Mouse (Mus musculus): ENCODE measurements at regions not wholly inside any gene's neighbourhood (a gene's known extent, or its start where the extent isn't known, plus 50 kb on each side); places are given as distances from the start of the nearest gene placed in this dataset.
A peak's percentile ranks its signal among the peaks of the same experiment; 100 is the strongest.

DNA sequence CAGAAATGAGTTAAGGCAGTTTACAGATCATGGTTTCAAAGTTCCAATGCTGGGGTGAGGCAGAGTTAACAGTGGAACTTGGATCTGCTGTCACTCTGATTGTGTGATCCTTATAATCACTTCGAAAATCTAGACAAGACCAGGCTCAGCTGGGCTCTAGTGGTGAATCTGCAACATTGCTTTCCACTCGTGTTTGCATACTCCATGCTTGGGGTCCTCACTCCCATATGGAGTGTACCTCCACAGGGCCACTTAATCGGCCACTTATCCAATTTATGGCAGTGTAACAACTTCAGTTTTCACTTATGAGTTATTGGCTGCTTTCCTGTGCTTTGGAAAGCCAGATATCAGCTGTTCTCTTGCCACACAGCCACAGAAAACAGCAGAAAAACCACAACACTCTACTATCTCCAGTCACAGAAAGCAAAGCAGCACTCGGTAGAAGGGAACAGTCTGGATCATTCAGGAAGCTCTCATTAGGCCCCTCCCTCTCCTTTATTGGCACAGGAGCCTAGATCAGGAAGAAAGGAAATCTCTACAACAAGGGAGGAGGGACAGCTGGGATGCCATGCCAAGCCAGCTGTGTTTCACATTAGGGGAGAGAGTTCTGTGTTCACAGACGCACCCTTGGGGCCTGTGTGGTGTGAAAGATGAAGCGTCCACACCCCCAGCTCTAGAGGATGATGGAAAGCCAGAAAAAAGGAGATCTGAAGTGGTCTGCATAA is 252.5 kb downstream of the Slc4a3 start:
- Histone ChIP-seq H3K27ac (ENCODE audit: low read depth) (no peak overlapping the region), H3K9me3 (replicated peaks; ENCODE audit: control insufficient read depth, low read length) (no peaks in the 10 kb centered on the region), H3K27me3 (ENCODE audit: control insufficient read depth, insufficient read depth, low read length) (no peaks in the 10 kb centered on the region), H3K4me3 (ENCODE audit: low read depth, low read length) (no peak overlapping the region), H3K4me2 (ENCODE audit: low read depth, low read length) (no peak overlapping the region), H3K4me1 (ENCODE audit: control insufficient read depth, insufficient read depth) (no peaks in the 10 kb centered on the region), H3K9ac (replicated peaks; ENCODE audit: low read depth, low read length) (no peak overlapping the region), H3K36me3 (replicated peaks; ENCODE audit: control insufficient read depth, insufficient read depth, low read length) (no peaks in the 10 kb centered on the region)
- ATAC-seq (ENCODE audit: insufficient read depth, low read depth) (peak; percentile 51; the same call in 1 of the 2 replicates), DNase-seq (ENCODE audit: low spot score) (no peak)
- TF ChIP-seq CTCF (IDR thresholded peaks at IDR 0.05; ENCODE audit: low read depth) (no peak), EP300 (IDR thresholded peaks at IDR 0.05; ENCODE audit: low read depth) (no peak)
- 58% methylated on average over 6 of the region's 6 CpGs for WGBS

DNA sequence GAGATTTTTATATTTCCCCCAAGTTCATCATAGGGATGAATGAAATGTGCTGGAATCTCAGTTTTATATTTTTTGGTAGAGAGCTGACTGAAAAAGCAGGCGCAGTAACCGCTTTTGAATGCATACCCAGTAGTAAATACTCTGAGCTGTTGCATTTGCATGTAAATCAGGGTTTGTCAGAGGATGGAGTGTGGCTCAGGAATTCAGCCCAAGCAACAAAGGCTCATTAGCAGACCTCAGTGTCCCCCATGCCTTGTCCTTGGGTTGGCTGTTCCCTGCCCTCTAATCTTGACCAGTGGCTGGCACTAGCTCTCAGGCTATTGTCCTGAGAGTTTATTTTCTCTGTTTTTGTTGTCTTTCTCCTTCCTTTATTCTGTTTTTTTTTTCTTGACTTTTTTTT is 258.4 kb downstream of the Slc4a3 start:
- WGBS = 78% methylated on average over 2 of the region's 2 CpGs
- Histone ChIP-seq H3K36me3 (replicated peaks; ENCODE audit: control insufficient read depth, insufficient read depth, low read length) (no peaks in the 10 kb centered on the region), H3K9ac (replicated peaks; ENCODE audit: low read depth, low read length) (no peak overlapping the region), H3K4me1 (ENCODE audit: control insufficient read depth, insufficient read depth) (no peaks in the 10 kb centered on the region), H3K4me3 (ENCODE audit: low read depth, low read length) (no peak overlapping the region), H3K27ac (ENCODE audit: low read depth) (no peak overlapping the region), H3K4me2 (ENCODE audit: low read depth, low read length) (no peak overlapping the region), H3K27me3 (ENCODE audit: control insufficient read depth, insufficient read depth, low read length) (no peaks in the 10 kb centered on the region), H3K9me3 (replicated peaks; ENCODE audit: control insufficient read depth, low read length) (no peaks in the 10 kb centered on the region)
- DNase-seq (ENCODE audit: low spot score) (no peak), ATAC-seq (ENCODE audit: insufficient read depth, low read depth) (no peak)
- no peak for TF ChIP-seq EP300 (IDR thresholded peaks at IDR 0.05; ENCODE audit: low read depth)
- TF ChIP-seq CTCF (IDR thresholded peaks at IDR 0.05; ENCODE audit: low read depth) = no peak

DNA sequence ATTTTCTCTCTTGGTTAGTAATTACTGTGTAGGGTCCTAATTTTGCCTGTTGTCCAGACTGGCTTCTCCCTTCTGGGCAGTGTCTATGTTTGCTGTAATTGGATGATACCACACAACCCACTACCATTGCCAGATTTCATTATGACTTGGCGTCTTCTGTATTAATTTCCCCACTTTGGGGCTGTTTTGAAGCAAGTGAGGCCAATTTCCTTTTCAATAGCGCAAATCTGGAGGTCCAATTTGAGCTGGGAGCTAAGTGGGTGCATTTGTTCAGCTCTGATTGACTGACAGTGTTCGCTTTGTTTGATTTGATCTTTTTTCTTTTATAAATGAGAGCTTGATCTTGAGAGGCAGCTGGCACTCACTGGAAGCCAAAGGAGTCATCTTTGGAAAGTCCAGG is 266.4 kb downstream of the Slc4a3 start:
- no peak for ATAC-seq (ENCODE audit: insufficient read depth, low read depth)
- WGBS = 80% methylated on average over 3 of the region's 3 CpGs
- no peaks in the 10 kb centered on the region for H3K4me1 ChIP-seq (ENCODE audit: control insufficient read depth, insufficient read depth)
- H3K36me3 ChIP-seq (replicated peaks; ENCODE audit: control insufficient read depth, insufficient read depth, low read length) = no peaks in the 10 kb centered on the region
- H3K4me3 ChIP-seq (ENCODE audit: low read depth, low read length) = no peak overlapping the region
- no peak overlapping the region for H3K27ac ChIP-seq (ENCODE audit: low read depth)
- no peak for TF ChIP-seq CTCF (IDR thresholded peaks at IDR 0.05; ENCODE audit: low read depth)
- no peak for TF ChIP-seq EP300 (IDR thresholded peaks at IDR 0.05; ENCODE audit: low read depth)
- no peak for DNase-seq (ENCODE audit: low spot score)
- no peak overlapping the region for H3K4me2 ChIP-seq (ENCODE audit: low read depth, low read length)
- no peaks in the 10 kb centered on the region for H3K9me3 ChIP-seq (replicated peaks; ENCODE audit: control insufficient read depth, low read length)
- H3K9ac ChIP-seq (replicated peaks; ENCODE audit: low read depth, low read length) = no peak overlapping the region
- H3K27me3 ChIP-seq (ENCODE audit: control insufficient read depth, insufficient read depth, low read length) = 0 out of 2 replicates have a peak, but pooled peaks cover 5% of the 10 kb centered on the region

DNA sequence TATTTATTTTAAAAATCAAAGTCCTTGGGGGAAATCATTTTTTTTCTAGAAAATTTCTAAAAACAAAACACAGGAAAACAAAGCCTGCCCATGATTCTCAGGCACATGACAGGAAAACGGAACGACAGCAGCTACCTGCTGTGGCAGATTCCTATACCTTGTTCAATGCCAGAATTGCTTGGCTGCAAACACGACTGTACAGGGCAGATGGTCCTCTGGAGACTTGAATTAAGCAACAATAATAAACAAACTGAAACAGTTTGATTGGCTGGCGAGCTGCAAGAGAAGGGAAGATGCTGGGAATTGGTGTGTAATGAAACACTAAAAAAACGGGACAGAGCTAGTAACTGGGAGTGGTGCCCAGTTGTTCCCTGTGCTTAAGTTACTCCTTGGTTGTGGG is 280.1 kb downstream of the Slc4a3 start:
- Histone ChIP-seq H3K9ac (replicated peaks; ENCODE audit: low read depth, low read length) (no peak overlapping the region), H3K36me3 (replicated peaks; ENCODE audit: control insufficient read depth, insufficient read depth, low read length) (no peaks in the 10 kb centered on the region), H3K27me3 (ENCODE audit: control insufficient read depth, insufficient read depth, low read length) (no peaks in the 10 kb centered on the region), H3K27ac (ENCODE audit: low read depth) (no peak overlapping the region), H3K4me2 (ENCODE audit: low read depth, low read length) (no peak overlapping the region), H3K4me1 (ENCODE audit: control insufficient read depth, insufficient read depth) (no peaks in the 10 kb centered on the region), H3K9me3 (replicated peaks; ENCODE audit: control insufficient read depth, low read length) (no peaks in the 10 kb centered on the region), H3K4me3 (ENCODE audit: low read depth, low read length) (no peak overlapping the region)
- no peak for ATAC-seq (ENCODE audit: insufficient read depth, low read depth)
- TF ChIP-seq EP300 (IDR thresholded peaks at IDR 0.05; ENCODE audit: low read depth) = no peak
- DNase-seq (ENCODE audit: low spot score) = no peak
- whole genome bisulfite sequencing = 58% methylated on average over 5 of the region's 5 CpGs

DNA sequence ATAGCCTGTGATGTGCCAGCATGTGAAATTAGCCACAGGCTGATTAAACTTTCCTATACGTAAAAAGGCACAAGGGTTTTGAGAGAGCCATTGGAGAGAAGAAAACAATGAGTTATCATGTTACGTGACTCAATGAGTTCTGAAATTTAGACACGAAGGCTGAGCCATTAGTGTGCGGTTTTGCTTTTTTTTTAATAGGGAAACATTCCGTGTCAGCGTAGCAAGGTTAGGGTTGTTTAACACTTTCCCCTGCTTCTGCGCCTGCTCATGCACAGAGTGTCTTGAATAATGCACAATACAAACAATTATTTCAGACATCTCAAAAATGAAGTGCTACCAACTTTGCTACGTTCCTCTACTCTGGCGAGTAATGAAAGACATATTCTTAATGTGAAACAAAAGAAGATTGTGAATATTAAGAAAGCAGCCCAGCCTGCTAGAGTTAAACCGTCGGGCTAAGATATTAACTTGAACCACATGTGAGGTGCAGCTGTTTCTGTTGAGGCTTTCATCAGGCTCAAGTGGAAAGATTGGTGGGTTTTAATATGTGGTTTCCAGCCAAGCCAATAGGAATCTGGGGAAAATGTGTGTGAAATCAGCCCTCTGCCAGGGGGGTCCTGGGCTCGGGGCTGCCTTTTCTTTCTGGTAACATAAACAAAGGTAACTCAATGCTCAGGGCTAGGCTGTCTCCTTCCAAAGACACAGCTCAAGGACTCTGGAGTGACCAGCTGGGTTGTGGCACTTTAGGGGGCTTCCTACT is 287.2 kb downstream of the Slc4a3 start:
- Histone ChIP-seq H3K4me2 (ENCODE audit: low read depth, low read length) (no peak overlapping the region), H3K9ac (replicated peaks; ENCODE audit: low read depth, low read length) (no peak overlapping the region)
- DNase-seq (ENCODE audit: low spot score) = no peak

More for the DNA sequence above, 287.2 kb downstream of the Slc4a3 start:
- Histone ChIP-seq H3K27me3 (ENCODE audit: control insufficient read depth, insufficient read depth, low read length) (no peaks in the 10 kb centered on the region), H3K4me3 (ENCODE audit: low read depth, low read length) (no peak overlapping the region), H3K9me3 (replicated peaks; ENCODE audit: control insufficient read depth, low read length) (no peaks in the 10 kb centered on the region), H3K36me3 (replicated peaks; ENCODE audit: control insufficient read depth, insufficient read depth, low read length) (no peaks in the 10 kb centered on the region), H3K27ac (ENCODE audit: low read depth) (no peak overlapping the region), H3K4me1 (ENCODE audit: control insufficient read depth, insufficient read depth) (no peaks in the 10 kb centered on the region)
- 64% methylated on average over 12 of the region's 12 CpGs for whole genome bisulfite sequencing
- TF ChIP-seq CTCF (IDR thresholded peaks at IDR 0.05; ENCODE audit: low read depth) (no peak), EP300 (IDR thresholded peaks at IDR 0.05; ENCODE audit: low read depth) (no peak)
- no peak for ATAC-seq (ENCODE audit: insufficient read depth, low read depth)

All from heart, postnatal 0 days (tissue).